Mouse (Mus musculus) cerebellum, adult 9-10 months (tissue): ENCODE data around the gene Oscp1.
A peak's percentile ranks its signal among the peaks of the same experiment; 100 is the strongest.

Experiments used
- DNase-seq: peaks from one replicate; pipeline ENCODE4 v3.0.0; 2022

Gene Oscp1

GRCm38 (mm10) chr4:126111153-126111549 is 52.8 kb downstream of the Oscp1 start:
- no peak for DNase-seq

GRCm38 (mm10) chr4:126113243-126113642 is 54.9 kb downstream of the Oscp1 start:
- DNase-seq, result peak; percentile 82

GRCm38 (mm10) chr4:126113943-126114342 is 55.6 kb downstream of the Oscp1 start:
- DNase-seq, result peak; percentile 73

GRCm38 (mm10) chr4:126115411-126115810 is 57.0 kb downstream of the Oscp1 start:
- no peak for DNase-seq

- DNase-seq, result no peak
These were observed 57.6 kb downstream of the Oscp1 start for GRCm38 (mm10) chr4:126115871-126116521.

GRCm38 (mm10) chr4:126117116-126117515 is 58.8 kb downstream of the Oscp1 start:
- DNase-seq, result peak; percentile 65

GRCm38 (mm10) chr4:126118651-126119050 is 60.3 kb downstream of the Oscp1 start:
- DNase-seq, result peak; percentile 86

- peak; percentile 75 for DNase-seq
These were observed 60.7 kb downstream of the Oscp1 start for GRCm38 (mm10) chr4:126119051-126119450.

GRCm38 (mm10) chr4:126120052-126120451 is 61.7 kb downstream of the Oscp1 start:
- DNase-seq, result peak; percentile 93

- DNase-seq, result peak; percentile 79
These were observed 62.1 kb downstream of the Oscp1 start for GRCm38 (mm10) chr4:126120506-126120905.

- DNase-seq, result peak; percentile 62
These were observed 65.1 kb downstream of the Oscp1 start for GRCm38 (mm10) chr4:126123309-126124040.

- DNase-seq, result peak; percentile 15
These were observed 72.1 kb downstream of the Oscp1 start for GRCm38 (mm10) chr4:126130502-126130901.

- DNase-seq, result peak; percentile 44
These were observed 73.1 kb downstream of the Oscp1 start for GRCm38 (mm10) chr4:126131290-126132121.

GRCm38 (mm10) chr4:126132636-126133264 is 74.4 kb downstream of the Oscp1 start:
- DNase-seq, result peak; percentile 21

- DNase-seq, result peak; percentile 10
These were observed 75.9 kb downstream of the Oscp1 start for GRCm38 (mm10) chr4:126134236-126134635.

GRCm38 (mm10) chr4:126134639-126135038 is 76.3 kb downstream of the Oscp1 start:
- DNase-seq, result peak; percentile 55

- DNase-seq, result no peak
These were observed 79.4 kb downstream of the Oscp1 start for GRCm38 (mm10) chr4:126137773-126138172.

- DNase-seq, result no peak
These were observed 82.7 kb downstream of the Oscp1 start for GRCm38 (mm10) chr4:126141021-126141420.
